Mouse (Mus musculus) E14TG2a.4 (cell line): ENCODE measurements at regions not wholly inside any gene's neighbourhood (a gene's known extent, or its start where the extent isn't known, plus 50 kb on each side); places are given as distances from the start of the nearest gene placed in this dataset.

ENCODE experiments used
- CTCF ChIP-seq: conservative IDR thresholded peaks from 2 replicates; pipeline ENCODE4 v1.5.1; 2014; ENCODE audit warnings: low read length
- POU5F1 ChIP-seq: IDR thresholded peaks from 2 replicates; pipeline ENCODE4 v1.6.1; 2014; ENCODE audit warnings: low read length, borderline replicate concordance

DNA sequence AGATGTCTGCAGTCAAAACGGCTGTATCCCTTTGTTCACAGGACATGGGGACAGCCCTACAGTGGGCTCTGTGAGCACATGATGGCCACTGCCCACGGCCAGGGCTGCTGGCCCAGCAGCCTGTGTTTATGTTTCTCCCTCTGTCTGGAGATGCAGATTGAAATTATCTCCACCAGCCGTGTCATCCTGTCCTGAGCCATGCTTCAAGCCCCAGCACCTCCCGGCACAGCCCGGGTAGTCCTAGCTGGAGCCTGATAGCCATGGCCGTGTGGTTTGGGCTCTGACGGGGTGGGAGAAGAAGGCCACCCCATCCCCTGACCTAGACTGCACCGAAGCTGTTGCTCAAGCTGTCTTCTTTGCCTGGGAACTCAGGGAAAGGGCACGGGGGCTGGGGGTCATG, 113.2 kb upstream of the Mrps22 start:
- TF ChIP-seq CTCF (no peak), POU5F1 (no peak)
